Mouse (Mus musculus) spleen, adult 2 months (tissue): ENCODE data around the gene Nup205. TPM values are rescaled to one million over a fixed set of nuclear protein-coding genes. Genes with fewer than 3 reads are reported as not detected.
"Not testable (repeated sequence)": the region's sequence is repeated elsewhere in the genome, so short reads cannot be mapped to it uniquely, and the experiment has no call there.

Source experiments
- DNase-seq, 2 experiments: peaks; one replicate each; pipeline versions ENCODE4 v3.0.0 to v3.0.0-alpha.2; 2012 to 2021; ENCODE audit warnings: low spot score in 2 of 2, low read depth in 1 of 2
- H3K27ac ChIP-seq: fragments of 200-500 bp; 2 replicates; pipeline ENCODE4 v1.5.1; 2012; ENCODE audit warnings: low read length, inconsistent platforms; ENCODE audit not compliant: insufficient read depth
- H3K27me3 ChIP-seq: fragments of 200-500 bp; 2 replicates; pipeline ENCODE4 v1.6.1; 2012; ENCODE audit warnings: mild to moderate bottlenecking, moderate library complexity, low read length, inconsistent platforms; ENCODE audit not compliant: control insufficient read depth, insufficient read depth
- H3K36me3 ChIP-seq: fragments of 200-500 bp; 2 replicates; pipeline ENCODE4 v1.6.1; 2012; ENCODE audit warnings: mild to moderate bottlenecking, low read length, inconsistent platforms; ENCODE audit not compliant: control insufficient read depth, insufficient read depth
- H3K4me1 ChIP-seq: fragments of 200-500 bp; 2 replicates; pipeline ENCODE4 v1.6.1; 2011; ENCODE audit warnings: inconsistent platforms; ENCODE audit not compliant: control insufficient read depth, insufficient read depth, insufficient read length
- H3K4me3 ChIP-seq: fragments of 200-500 bp; 2 replicates; pipeline ENCODE4 v1.5.1; 2011; ENCODE audit warnings: mild to moderate bottlenecking, inconsistent platforms; ENCODE audit not compliant: insufficient read depth, insufficient read length; ENCODE audit errors: extremely low read depth
- CTCF ChIP-seq: fragments of 200-500 bp; IDR thresholded peaks from 2 replicates; pipeline ENCODE4 v1.5.1; 2011; ENCODE audit warnings: mild to moderate bottlenecking, inconsistent platforms; ENCODE audit not compliant: insufficient read depth, insufficient read length, insufficient replicate concordance; ENCODE audit errors: extremely low read depth
- POLR2A ChIP-seq: fragments of 200-500 bp; IDR thresholded peaks from 2 replicates; pipeline ENCODE4 v1.6.1; 2011; ENCODE audit warnings: low read depth, low read length, inconsistent platforms
- WGBS: fragments of 180-500 bp; shearing (Covaris S2); methylation state at CpG from one replicate; pipeline ENCODE4 v1.1.7; 2018; 5-methylcytosine and 5-hydroxymethylcytosine counted together
- polyA plus RNA-seq: library from polyadenylated mRNA; depleted of rRNA; stranded (reverse); fragments of >200 nt; gene quantifications from 2 replicates; pipeline ENCODE4 v1.2.3, GENCODE M21; 2012

The Nup205 gene
- polyA plus RNA-seq, 1 experiment: 11.8 TPM

GRCm38 (mm10) chr6:35145569-35145968 is 31.7 kb upstream of the Nup205 start:
- Histone ChIP-seq H3K27me3 (no peaks in the 10 kb centered on the region), H3K27ac (no peak overlapping the region), H3K36me3 (no peaks in the 10 kb centered on the region), H3K4me1 (peaks cover 3% of the 10 kb centered on the region), H3K4me3 (no peak overlapping the region)
- WGBS: 87% methylated on average over 2 of the region's 2 CpGs
- no peak for DNase-seq
- TF ChIP-seq POLR2A (no peak), CTCF (no peak)

- Histone ChIP-seq H3K36me3 (no peaks in the 10 kb centered on the region), H3K27me3 (no peaks in the 10 kb centered on the region), H3K4me3 (no peak overlapping the region), H3K4me1 (peaks cover 3% of the 10 kb centered on the region), H3K27ac (no peak overlapping the region)
- WGBS: 65% methylated on average over 3 of the region's 3 CpGs
- no peak for DNase-seq
- no peak for TF ChIP-seq CTCF
- no peak for TF ChIP-seq POLR2A
Observed at GRCm38 (mm10) chr6:35147726-35148422, 29.3 kb upstream of the Nup205 start.

GRCm38 (mm10) chr6:35154540-35154939 is 22.7 kb upstream of the Nup205 start:
- Histone ChIP-seq H3K4me1 (no peaks in the 10 kb centered on the region), H3K27me3 (no peaks in the 10 kb centered on the region), H3K27ac (no peak overlapping the region), H3K4me3 (no peak overlapping the region), H3K36me3 (no peaks in the 10 kb centered on the region)
- DNase-seq: no peak
- TF ChIP-seq CTCF (no peak), POLR2A (no peak)

- H3K4me1 ChIP-seq: no peaks in the 10 kb centered on the region
- H3K4me3 ChIP-seq: no peak overlapping the region
- 83% methylated on average over 4 of the region's 4 CpGs for WGBS
- DNase-seq: no peak
- H3K27me3 ChIP-seq: no peaks in the 10 kb centered on the region
- no peaks in the 10 kb centered on the region for H3K36me3 ChIP-seq
- no peak overlapping the region for H3K27ac ChIP-seq
- TF ChIP-seq CTCF (no peak), POLR2A (no peak)
Observed at GRCm38 (mm10) chr6:35169250-35169649, 8.0 kb upstream of the Nup205 start.

- H3K4me3 ChIP-seq, DNase-seq, H3K27ac ChIP-seq, H3K27me3 ChIP-seq, H3K4me1 ChIP-seq, H3K36me3 ChIP-seq: not testable (repeated sequence)
- 73% methylated on average over 3 of the region's 3 CpGs for WGBS
Observed at GRCm38 (mm10) chr6:35172028-35172427, 5.2 kb upstream of the Nup205 start.

- WGBS: 83% methylated on average over 4 of the region's 4 CpGs
- no peak for DNase-seq
- TF ChIP-seq POLR2A: no peak
- no peak for TF ChIP-seq CTCF
- H3K27me3 ChIP-seq: no peaks in the 10 kb centered on the region
- H3K36me3 ChIP-seq: no peaks in the 10 kb centered on the region
- peaks cover 4% of the 10 kb centered on the region; the same call in 1 of the 2 replicates for H3K4me1 ChIP-seq
- no peak overlapping the region for H3K4me3 ChIP-seq
- H3K27ac ChIP-seq: no peak overlapping the region
Observed at GRCm38 (mm10) chr6:35173181-35173580, 4.0 kb upstream of the Nup205 start.

- no peak for TF ChIP-seq POLR2A
- DNase-seq: peak; percentile 21 to 38
- H3K4me1 ChIP-seq: peaks cover 4% of the 10 kb centered on the region; the same call in 1 of the 2 replicates
- peak overlapping the region; percentile 74 for H3K4me3 ChIP-seq
- no peaks in the 10 kb centered on the region for H3K27me3 ChIP-seq
- WGBS: under 1% methylated on average over 64 of the region's 69 CpGs
- peak overlapping the region; percentile 95; the same call in 1 of the 2 replicates for H3K27ac ChIP-seq
- H3K36me3 ChIP-seq: no peaks in the 10 kb centered on the region
Observed at GRCm38 (mm10) chr6:35177650-35178272, 540 bp downstream of the Nup205 start.

- not testable (repeated sequence) for H3K36me3 ChIP-seq, H3K27ac ChIP-seq, H3K4me1 ChIP-seq, H3K4me3 ChIP-seq, DNase-seq, H3K27me3 ChIP-seq
- whole genome bisulfite sequencing: 89% methylated on average over 3 of the region's 3 CpGs
Observed at GRCm38 (mm10) chr6:35179299-35179698, 2.1 kb downstream of the Nup205 start.
